Mouse (Mus musculus): ENCODE results near the gene Trim29.

Gene Trim29

GRCm38 (mm10) chr9:43384400-43384799, 73.8 kb downstream of the Trim29 start:
- DNase-seq (ENCODE audit: low spot score): no peak

All from urinary bladder, postnatal 14 days (tissue).